ENCODE assay signal across 26 mouse cellular contexts in the genomic region with DNA sequence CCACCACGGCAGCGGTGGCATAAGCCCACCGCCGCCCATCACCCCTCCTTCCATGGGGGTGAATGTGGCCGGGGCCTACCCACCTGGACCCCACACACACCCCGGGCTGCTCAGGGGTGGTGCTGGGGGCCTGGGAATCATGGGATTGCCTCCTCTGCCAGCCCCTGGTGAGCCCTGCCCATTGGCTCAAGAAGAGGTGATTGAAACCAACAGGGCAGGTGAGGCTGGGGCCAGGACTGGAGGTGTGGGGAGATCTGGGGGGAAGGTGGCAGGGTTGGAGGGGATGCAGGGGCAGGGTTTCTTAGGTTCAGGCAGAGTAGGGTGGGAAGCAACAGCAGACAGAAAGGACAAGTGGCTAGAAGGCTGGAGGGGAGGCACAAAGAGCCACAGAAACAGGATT. TPM values are rescaled to one million over a fixed set of nuclear protein-coding genes. Genes with fewer than 3 reads are reported as not detected.
DNase-seq lines count a peak whose midpoint lies in the region; TF ChIP-seq lines count a peak whose summit lies in the region.
"Had no signal": no experiment of that assay in that cellular context is flagged by ENCODE, and none has a peak within 500 bp of the region (broad histone marks: within the 10 kb centered on the region; RNA-seq: fewer than 3 reads in every experiment).

No protein-coding gene starts in this region.

- no peak for TF ChIP-seq POLR2A in cerebellum, adult 2 months (IDR thresholded peaks at IDR 0.05; ENCODE audit: borderline replicate concordance, insufficient read depth, low read length)

- H3K4me1 ChIP-seq in cerebellum, adult 2 months (ENCODE audit: control insufficient read depth, insufficient read depth, low read length), result peaks cover 54% of the 10 kb centered on the region

- H3K4me3 ChIP-seq in cerebellum, adult 2 months (replicated peaks; ENCODE audit: insufficient read depth, low read depth, low read length), result no peak overlapping the region
- peak overlapping the region; percentile 17; the same call in 1 of the 2 replicates for H3K4me3 ChIP-seq in layer of hippocampus, adult 2 months
- H3K4me3 ChIP-seq: embryonic facial prominence, embryonic 10.5 days; embryonic facial prominence, embryonic 13.5 days; erythroblast, embryonic 14.5 days; forebrain, embryonic 12.5 days; forebrain, embryonic 15.5 days; hindbrain, embryonic 12.5 days had no signal

- peak overlapping the region; percentile 34; the same call in 1 of the 2 replicates for H3K27ac ChIP-seq in cerebellum, adult 2 months (ENCODE audit: insufficient read depth, low read length)
- peak overlapping the region; percentile 99 for H3K27ac ChIP-seq in layer of hippocampus, adult 2 months
- H3K27ac ChIP-seq: embryonic facial prominence, embryonic 10.5 days; embryonic facial prominence, embryonic 13.5 days; forebrain, embryonic 12.5 days; forebrain, embryonic 15.5 days; hindbrain, embryonic 12.5 days; hindbrain, postnatal 0 days had no signal

- DNase-seq in cerebellum, adult 2 months, result peak in 1 of 2 experiments; percentile 41
- no peak for DNase-seq in cerebellum, postnatal 10 days
- DNase-seq in cerebellum, adult 9-11 months, result peak; percentile 64
- DNase-seq in cerebellum, postnatal 25 days, result no peak
- no peak for DNase-seq in layer of hippocampus, adult 2 months (ENCODE audit: low spot score in 2 of 2)
- DNase-seq in layer of hippocampus, adult 11-12 months (ENCODE audit: low spot score), result no peak
- DNase-seq: adrenal gland, postnatal 10 days; adrenal gland, postnatal 36 days; B cell, adult 2 months; embryo, embryonic 11 days; gastrocnemius, postnatal 14 days; heart, adult 11 months; kidney, adult 18-20 months; kidney, adult 9 months had no signal

- no peak for TF ChIP-seq CTCF in cerebellum, adult 2 months (IDR thresholded peaks at IDR 0.05; ENCODE audit: borderline replicate concordance, insufficient read depth, low read depth, low read length)
- TF ChIP-seq CTCF in layer of hippocampus, adult 2 months (conservative IDR thresholded peaks at IDR 0.05), result no peak

- WGBS in cerebellum, adult 2 months, result 84% methylated on average over 6 of the region's 6 CpGs

- H3K27me3 ChIP-seq in cerebellum, adult 2 months (ENCODE audit: control insufficient read depth, insufficient read depth, low read length), result no peaks in the 10 kb centered on the region

RNA-seq across cellular contexts. Expression of a gene that starts 5.6 kb away (rescaled TPM):
- polyA plus RNA-seq in cerebellum, adult 2 months (2012; rRNA removed), result 368 and 423 TPM in 2 replicates
- 100 to 1,000 TPM; 184 to 186 TPM for total RNA-seq in layer of hippocampus, adult 2 months (2021)
- total RNA-seq: hematopoietic stem cell, adult 5-6 weeks had no signal
- polyA plus RNA-seq: G1E; heart, embryonic 14.5 days; heart, postnatal 0 days; inflammation-experienced regulatory T-cells, adult 6 months had no signal

RNA-seq across cellular contexts. Expression of a gene that starts 23.9 kb away (rescaled TPM):
- polyA plus RNA-seq in cerebellum, adult 2 months (2012; rRNA removed), result 0.26 and 0.43 TPM in 2 replicates
- not detected for total RNA-seq in layer of hippocampus, adult 2 months (2021)
- total RNA-seq: gastrocnemius, postnatal 14 days; hindbrain, postnatal 0 days had no signal

RNA-seq across cellular contexts. Expression of a gene that starts 42.3 kb away (rescaled TPM):
- 106 and 109 TPM in 2 replicates for polyA plus RNA-seq in cerebellum, adult 2 months (2012; rRNA removed)
- total RNA-seq in layer of hippocampus, adult 2 months (2021), result 10 to 100 TPM; 58.2 to 66.7 TPM

RNA-seq across cellular contexts. Expression of a gene that starts 47.4 kb away (rescaled TPM):
- polyA plus RNA-seq in cerebellum, adult 2 months (2012; rRNA removed), result 21.6 and 25.1 TPM in 2 replicates
- total RNA-seq in layer of hippocampus, adult 2 months (2021), result 10 to 100 TPM in 1 of 2 experiments, 1 to 10 TPM in 1; 9.0 to 10.5 TPM
